Mouse (Mus musculus) 3T3-L1 (cell line): ENCODE data around the gene Prdx1.
A peak's percentile ranks its signal among the peaks of the same experiment; 100 is the strongest.

Experiments used
- DNase-seq: peaks from one replicate; pipeline ENCODE4 v3.0.0-alpha.2; 2015; ENCODE audit warnings: low read depth, low spot score

Prdx1 gene

DNA sequence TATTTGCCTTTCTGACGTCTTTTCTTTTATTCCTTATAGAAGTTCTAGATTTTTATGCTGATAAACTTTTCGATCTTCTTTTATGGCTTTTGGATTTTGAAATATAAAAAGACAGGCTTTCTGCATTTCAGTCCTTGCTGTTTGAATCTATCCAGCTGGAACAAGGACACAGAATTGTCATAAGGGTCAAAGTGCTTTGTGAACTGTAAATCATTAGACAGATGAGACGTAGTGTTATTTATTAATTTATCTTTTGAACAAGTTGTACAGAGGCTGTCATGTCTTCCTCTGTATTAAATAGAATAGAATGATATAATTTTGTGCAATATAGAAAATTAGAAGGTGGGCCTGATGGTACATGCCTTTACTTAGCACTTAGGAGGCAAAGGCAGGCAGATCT lies 42.1 kb downstream of the Prdx1 start:
- no peak for DNase-seq

DNA sequence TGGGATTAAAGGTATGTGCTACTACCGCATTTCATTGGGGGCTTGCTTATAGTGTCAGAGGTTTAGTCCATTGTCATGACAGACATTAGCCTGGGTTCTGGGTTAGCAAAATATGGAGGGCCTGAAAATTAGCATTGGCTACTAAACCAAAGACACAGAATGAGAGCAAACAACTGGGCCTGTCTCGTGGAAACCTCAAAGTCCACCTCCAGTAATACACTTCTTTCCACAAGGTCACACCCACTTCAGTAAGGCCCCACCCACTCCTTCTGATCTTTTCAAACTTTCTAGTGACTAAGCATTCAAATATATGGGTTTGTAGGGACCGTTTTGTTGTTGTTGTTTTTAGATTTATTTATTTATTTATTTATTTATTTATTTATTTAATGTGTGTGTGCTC lies 44.2 kb downstream of the Prdx1 start:
- DNase-seq = no peak

DNA sequence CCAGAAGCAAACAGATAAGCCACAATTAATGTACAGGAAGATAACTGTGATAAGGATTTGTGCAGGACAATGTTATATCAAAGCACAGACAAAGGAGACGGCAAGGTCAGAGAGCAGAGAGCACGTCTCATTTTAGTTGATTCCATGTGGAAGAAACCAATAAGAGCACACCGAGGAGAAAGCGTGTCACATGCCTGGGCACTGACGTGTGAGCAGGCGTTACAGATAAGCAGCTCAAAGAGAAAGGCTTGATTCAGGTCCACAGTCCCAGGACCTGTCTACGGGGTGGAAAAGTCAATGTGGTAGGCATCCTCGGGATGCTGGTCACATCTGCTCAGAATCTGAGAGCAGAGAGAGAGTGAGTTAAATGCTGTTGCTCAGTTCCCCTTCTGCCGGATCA lies 45.7 kb downstream of the Prdx1 start:
- DNase-seq = no peak

DNA sequence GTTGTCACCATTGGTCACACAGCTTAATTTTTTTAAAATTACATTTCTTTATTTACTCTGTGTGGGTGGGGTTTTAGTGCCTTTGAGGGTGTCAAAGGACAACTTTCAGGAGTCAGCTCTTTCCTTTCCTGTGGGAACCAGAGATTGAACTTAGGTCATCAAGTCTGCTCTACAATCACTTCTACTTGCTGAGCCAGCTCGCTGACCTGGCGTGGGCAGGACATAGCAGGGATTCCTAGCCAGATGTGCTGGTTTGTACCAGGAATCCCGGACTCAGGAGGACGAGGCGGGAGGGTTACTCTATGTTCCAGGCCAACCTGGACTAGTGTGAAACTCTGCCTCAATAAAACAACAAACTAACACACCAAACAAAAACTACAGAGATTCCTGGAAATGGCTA lies 47.0 kb downstream of the Prdx1 start:
- no peak for DNase-seq

DNA sequence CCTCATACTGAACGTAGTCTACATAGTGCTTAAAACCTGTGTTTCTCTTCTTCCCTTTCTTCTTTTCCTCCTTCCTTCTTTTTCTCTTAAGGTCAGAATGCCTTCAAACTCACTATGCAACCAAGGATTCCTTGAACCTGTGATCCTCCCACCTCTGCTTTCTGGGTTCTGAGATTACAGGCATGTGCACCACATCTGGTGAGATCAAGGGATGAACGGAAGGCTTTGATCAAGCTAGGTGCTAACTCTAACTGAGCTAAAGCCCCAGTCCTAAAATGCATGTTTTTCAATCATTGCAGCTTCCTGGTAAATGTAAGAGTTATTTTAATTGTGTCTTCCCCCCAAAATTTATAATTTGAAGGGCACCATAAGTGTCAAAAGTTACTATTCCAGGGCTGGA lies 49.7 kb downstream of the Prdx1 start:
- DNase-seq = no peak

DNA sequence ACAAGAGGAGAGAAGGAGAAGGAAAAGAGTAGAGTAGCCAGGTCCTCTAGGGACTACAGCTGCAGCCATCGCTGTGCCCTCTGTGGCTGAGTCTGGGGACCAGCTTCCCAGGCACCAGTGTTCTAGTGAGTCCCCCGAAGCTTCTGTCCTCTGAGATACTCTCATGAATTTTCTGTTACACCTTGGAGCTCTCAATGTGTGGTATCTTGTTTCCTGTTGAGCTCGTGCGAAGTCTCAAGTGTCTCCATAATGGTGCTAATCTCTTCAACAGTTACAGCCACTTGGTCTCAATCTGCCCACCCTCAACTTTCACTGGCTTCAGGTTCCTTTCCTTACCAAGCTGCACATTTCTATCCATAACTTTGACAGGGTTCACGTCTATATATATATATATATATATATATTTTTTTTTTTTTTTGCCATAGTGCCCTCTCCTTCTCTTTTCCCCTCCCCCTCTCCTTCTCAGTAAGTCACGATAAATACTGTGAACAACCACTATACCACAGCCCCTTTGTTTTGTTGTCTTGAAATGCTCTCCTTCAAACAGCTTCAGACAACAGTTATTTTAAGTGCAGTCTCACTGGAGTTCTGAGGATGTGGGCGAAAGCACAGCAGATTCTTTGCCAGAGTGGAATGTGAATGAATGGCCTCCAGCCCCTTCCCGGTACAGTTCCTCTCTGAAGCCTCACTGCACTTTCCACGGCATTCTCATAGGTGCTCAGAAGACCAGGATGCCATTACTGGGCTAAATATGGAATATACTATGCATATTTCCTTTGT lies 53.8 kb downstream of the Prdx1 start:
- DNase-seq = no peak

DNA sequence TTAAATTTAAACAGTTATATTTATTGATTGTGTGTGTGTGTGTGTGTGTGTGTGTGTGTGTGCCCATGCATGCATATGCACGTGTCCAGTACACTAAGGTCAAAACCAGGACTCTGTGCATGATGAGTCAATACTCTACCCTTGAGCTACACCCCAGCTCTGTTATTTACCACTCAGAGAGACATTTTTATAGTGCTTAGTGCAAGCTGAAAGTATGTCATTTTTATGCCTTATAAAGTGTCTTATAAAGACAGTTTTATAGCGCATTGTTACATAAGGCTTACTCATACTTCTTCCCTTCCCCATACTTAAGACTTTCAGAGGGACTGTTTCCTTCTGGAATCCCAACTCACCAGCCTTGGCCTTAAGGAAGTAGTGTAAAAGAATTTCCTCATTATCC lies 64.4 kb downstream of the Prdx1 start:
- peak; percentile 57 for DNase-seq
